Mouse (Mus musculus): Measurements from ENCODE around the gene Cdc42ep1.
"Not testable (repeated sequence)": the region's sequence is repeated elsewhere in the genome, so short reads cannot be mapped to it uniquely, and the experiment has no call there.

Cdc42ep1 gene

GRCm38 (mm10) chr15:78878792-78879516 lies 36.5 kb downstream of the Cdc42ep1 start:
- not testable (repeated sequence) for DNase-seq (ENCODE audit: extremely low spot score)

DNA sequence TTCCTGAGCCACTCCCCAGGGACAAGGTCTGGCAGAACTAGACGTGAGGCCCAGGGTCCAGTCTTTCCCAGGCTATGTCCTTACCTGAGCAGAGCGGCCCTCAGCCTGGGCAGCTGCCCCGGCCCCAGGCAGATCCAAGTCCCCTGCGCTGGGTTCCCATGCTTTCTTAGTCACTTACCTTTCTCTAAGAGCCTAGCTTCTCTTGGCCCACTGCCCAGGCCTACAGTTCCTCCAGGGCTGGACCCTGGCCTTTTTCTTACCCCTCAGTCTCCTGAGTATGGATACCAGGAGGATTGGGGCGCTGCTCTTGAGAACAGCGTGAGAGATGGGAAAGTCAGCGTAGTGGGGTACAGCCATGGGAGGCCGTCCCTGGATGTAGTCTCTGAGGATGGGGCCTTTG lies 38.0 kb downstream of the Cdc42ep1 start:
- no peak for DNase-seq (ENCODE audit: extremely low spot score)

DNA sequence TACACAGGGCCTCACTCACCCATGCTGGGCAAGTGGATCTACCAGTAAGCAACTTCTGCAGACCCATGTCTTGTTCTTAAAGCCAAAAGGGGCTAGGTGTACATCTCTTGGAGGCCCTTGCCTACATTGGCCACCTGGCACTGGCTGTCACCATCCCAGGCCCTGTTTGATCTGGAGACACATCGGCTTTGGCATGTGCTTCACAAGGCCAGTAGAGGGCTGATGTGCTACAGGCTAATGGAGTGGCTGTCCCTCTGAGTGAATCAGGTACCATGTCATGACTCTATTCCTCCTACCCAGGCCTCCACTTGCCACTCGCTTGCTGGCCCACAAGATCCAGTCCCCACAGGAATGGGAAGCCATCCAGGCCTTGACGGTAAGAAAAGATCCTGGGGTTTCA lies 39.4 kb downstream of the Cdc42ep1 start:
- DNase-seq (ENCODE audit: extremely low spot score), result no peak

DNA sequence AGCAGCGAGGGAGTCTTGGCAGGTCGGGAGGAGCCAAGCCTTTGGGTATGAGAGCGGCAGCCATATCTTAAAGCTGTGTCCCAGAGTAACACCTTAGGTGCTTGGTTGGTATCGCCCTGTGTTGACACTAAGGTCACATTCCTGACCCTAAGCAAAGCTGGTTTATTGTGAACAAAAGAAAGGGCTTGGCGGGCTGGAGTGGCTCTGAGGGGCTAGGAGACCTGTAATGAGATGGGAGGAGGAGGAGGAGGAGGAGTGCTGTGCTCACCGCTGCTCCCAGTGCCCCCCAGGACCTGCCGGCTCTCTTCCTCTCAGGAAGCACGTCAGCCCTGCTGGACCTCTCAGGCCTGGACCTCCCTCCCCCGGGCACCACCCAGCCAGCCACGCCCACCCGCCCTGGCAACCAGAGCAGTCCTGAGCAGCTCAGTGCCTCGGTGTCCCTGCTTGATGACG lies 47.0 kb downstream of the Cdc42ep1 start:
- peak; percentile 49 for DNase-seq (ENCODE audit: extremely low spot score)

DNA sequence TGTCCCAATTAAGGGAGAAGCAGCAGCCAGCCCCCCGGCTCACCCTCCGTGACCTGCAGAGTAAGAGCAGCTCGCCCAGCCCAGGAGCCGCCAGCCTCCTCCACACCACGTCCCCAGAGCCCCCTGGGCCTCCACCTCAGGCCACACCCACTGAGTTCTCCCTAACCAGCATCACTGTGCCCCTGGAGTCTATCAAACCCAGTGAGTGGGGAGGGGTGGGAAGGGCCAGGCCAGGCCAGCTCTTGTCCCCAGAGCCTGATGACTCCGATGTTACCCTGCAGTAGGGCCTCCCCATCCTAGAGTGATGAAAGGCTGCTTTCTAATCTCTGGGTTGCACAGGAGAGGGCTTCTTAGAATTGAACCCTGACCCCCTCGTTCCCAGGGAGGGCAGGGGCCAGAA lies 50.0 kb downstream of the Cdc42ep1 start:
- no peak for DNase-seq (ENCODE audit: extremely low spot score)

- no peak for DNase-seq (ENCODE audit: extremely low spot score)
Measured at GRCm38 (mm10) chr15:78894726-78895125, 52.3 kb downstream of the Cdc42ep1 start.

DNA sequence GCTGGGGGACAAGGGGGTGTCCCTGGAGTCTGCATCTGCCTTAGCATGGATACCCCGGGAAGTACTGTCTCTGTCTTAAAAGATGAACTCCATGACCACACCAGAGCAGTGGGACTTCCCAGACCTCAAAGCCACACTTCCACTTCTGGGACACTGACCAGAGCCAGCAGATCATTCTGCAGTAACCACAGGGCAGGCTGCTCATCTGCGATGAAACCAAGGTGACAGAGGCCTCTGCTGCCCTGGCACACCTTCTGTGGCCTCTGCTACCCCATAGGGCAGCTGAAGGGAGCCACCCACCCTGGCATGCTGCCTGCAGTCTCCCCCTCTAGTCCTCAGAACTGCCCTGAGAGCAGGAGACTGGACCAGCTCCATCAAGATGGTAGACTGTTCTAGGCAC lies 53.3 kb downstream of the Cdc42ep1 start:
- DNase-seq (ENCODE audit: extremely low spot score), result no peak

GRCm38 (mm10) chr15:78896149-78896548 lies 53.7 kb downstream of the Cdc42ep1 start:
- DNase-seq (ENCODE audit: extremely low spot score), result no peak

GRCm38 (mm10) chr15:78897488-78897887 lies 55.1 kb downstream of the Cdc42ep1 start:
- no peak for DNase-seq (ENCODE audit: extremely low spot score)

DNA sequence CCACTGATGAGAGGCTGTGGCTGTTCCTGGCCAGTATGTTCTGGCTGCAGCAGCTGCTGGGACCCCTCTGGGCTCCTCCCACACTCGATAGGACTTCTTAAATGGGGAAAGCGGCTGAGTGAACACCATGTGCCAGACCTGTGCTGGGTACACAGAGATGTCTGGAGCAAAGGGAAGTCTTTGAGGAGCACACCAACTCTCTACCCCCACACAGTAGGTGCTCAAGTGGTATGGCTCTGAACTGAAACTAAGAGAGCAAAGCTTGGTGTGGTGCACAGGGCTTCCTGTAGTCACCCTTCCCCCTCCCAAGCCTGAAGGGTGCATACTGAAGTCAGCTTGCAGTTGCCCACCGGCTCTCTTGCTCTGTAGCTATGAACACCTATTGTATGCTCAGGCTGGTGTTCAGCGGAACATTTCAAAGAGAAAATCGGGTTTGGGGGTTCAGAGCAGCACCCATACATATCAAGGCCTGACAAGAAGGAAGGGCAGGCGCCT lies 56.1 kb downstream of the Cdc42ep1 start:
- no peak for DNase-seq (ENCODE audit: extremely low spot score)

GRCm38 (mm10) chr15:78899409-78899739 lies 57.0 kb downstream of the Cdc42ep1 start, which contains the start of gene Gm49510:
Gene Gm49510 (plus strand): TSS chr15:78899667.
- no peak for DNase-seq (ENCODE audit: extremely low spot score)

DNA sequence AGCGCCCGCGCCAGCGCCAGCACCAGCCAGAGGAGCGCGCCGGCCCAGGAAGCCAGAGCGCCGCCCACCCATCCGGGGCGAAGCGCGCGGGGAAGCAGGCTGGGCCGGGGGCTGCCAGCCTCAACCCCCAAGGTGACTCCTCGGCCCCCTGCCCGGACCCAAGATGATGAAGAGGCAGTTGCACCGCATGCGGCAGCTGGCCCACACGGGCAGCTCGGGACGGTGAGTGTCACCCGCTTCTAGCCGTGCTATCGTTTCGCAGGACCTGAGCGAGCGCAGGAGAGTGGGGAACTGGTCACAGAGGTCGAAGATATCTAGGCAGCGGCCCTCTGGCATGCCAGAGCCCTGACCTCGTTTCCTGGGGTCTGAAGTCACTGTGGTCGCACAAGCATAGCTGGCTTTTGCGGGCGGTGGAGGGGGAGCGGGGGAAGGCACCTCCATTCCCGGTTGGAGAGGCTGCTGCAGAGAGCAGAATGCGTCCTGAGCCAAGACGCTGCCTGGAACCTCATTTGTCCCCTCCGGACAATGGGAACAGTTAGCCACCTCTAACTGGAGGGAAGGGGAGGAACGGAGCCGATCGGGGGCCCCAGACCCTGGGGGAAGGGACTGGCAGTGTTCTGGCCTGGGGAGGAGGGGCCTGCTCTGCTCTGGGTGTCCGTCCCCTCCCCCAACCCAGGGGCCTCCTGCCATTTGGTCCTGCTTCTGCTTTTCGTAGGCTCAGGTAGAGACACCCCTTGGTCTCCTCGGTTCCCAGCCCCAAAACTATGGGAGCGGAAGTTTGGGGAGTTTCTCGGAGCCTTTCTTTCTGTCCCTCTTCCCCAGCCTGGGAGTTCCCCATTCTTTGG lies 57.5 kb downstream of the Cdc42ep1 start, which contains the start of gene Sh3bp1:
Gene Sh3bp1, plus strand, starts transcription at position 29 of the 845 bp plus-strand sequence.
- DNase-seq (ENCODE audit: extremely low spot score), result peak; percentile 74

Measured in embryo, embryonic 9.5 days (tissue).